Mouse (Mus musculus): ENCODE results near the gene Rnf113a2. TPM values are rescaled to one million over a fixed set of nuclear protein-coding genes. Genes with fewer than 3 reads are reported as not detected.

Gene Rnf113a2
- polyA plus RNA-seq, 1 experiment = 66.6 TPM

GRCm38 (mm10) chr12:84450718-84451646 lies 34.0 kb downstream of the Rnf113a2 start, which contains the start of the genes Aldh6a1 and Lin52:
Gene Aldh6a1 (minus strand): TSS chr12:84451004.
Gene Lin52 (plus strand): TSS chr12:84451422.
- no peak for TF ChIP-seq GATA1 (IDR thresholded peaks at IDR 0.05; ENCODE audit: low read length)

- no peak for TF ChIP-seq GATA1 (IDR thresholded peaks at IDR 0.05; ENCODE audit: low read length)
Measured at GRCm38 (mm10) chr12:84451801-84452200, 34.8 kb downstream of the Rnf113a2 start.

GRCm38 (mm10) chr12:84456911-84457310 lies 39.9 kb downstream of the Rnf113a2 start:
- no peak for TF ChIP-seq GATA1 (IDR thresholded peaks at IDR 0.05; ENCODE audit: low read length)

- no peak for TF ChIP-seq GATA1 (IDR thresholded peaks at IDR 0.05; ENCODE audit: low read length)
Measured at GRCm38 (mm10) chr12:84459845-84460244, 42.8 kb downstream of the Rnf113a2 start.

- TF ChIP-seq GATA1 (IDR thresholded peaks at IDR 0.05; ENCODE audit: low read length) = no peak
Measured at GRCm38 (mm10) chr12:84461416-84461815, 44.4 kb downstream of the Rnf113a2 start.

- TF ChIP-seq GATA1 (IDR thresholded peaks at IDR 0.05; ENCODE audit: low read length) = no peak
Measured at GRCm38 (mm10) chr12:84462856-84463255, 45.9 kb downstream of the Rnf113a2 start.

Other genes with a start within 250 kb of the Rnf113a2 start
- 101 and 107 TPM in 2 replicates for gene Elmsan1, start 198.3 kb upstream of the Rnf113a2 start, polyA plus RNA-seq (2012)
- gene Ptgr2, start 132.0 kb upstream of the Rnf113a2 start, polyA plus RNA-seq (2012) = 5.6 and 6.2 TPM in 2 replicates
- gene Zfp410, start 100.3 kb upstream of the Rnf113a2 start, polyA plus RNA-seq (2012) = 1.5 and 1.8 TPM in 2 replicates
- gene Coq6, start 55.5 kb upstream of the Rnf113a2 start, polyA plus RNA-seq (2012) = 13.2 and 43.2 TPM in 2 replicates
- gene Fam161b, start 55.4 kb upstream of the Rnf113a2 start, polyA plus RNA-seq (2012) = 0.21 and 0.38 TPM in 2 replicates
- 1.2 and 3.0 TPM in 2 replicates for gene Entpd5, start 8.2 kb upstream of the Rnf113a2 start, polyA plus RNA-seq (2012)
- 1.0 and 1.6 TPM in 2 replicates for gene Bbof1, start 8.1 kb upstream of the Rnf113a2 start, polyA plus RNA-seq (2012)
- gene Aldh6a1, start 33.8 kb downstream of the Rnf113a2 start, polyA plus RNA-seq (2012) = 3.9 and 5.5 TPM in 2 replicates
- gene Lin52, start 34.2 kb downstream of the Rnf113a2 start, polyA plus RNA-seq (2012) = 0.38 and 0.50 TPM in 2 replicates
- not detected in 2 replicates for gene Vsx2, start 152.6 kb downstream of the Rnf113a2 start, polyA plus RNA-seq (2012)
- gene Abcd4, start 200.2 kb downstream of the Rnf113a2 start, polyA plus RNA-seq (2012) = 2.8 and 5.9 TPM in 2 replicates
- not detected in 2 replicates for gene Vrtn, start 223.8 kb downstream of the Rnf113a2 start, polyA plus RNA-seq (2012)